In genomic region chr7:16949908-16950841, GRCm38 (mm10) we compare ENCODE assay signal across 8 mouse cellular contexts. TPM values are rescaled to one million over a fixed set of nuclear protein-coding genes. Genes with fewer than 3 reads are reported as not detected.
DNase-seq lines count a peak whose midpoint lies in the region; ATAC-seq lines count a peak whose summit lies in the region.

No protein-coding gene starts in this region.

- H3K27me3 ChIP-seq in embryonic facial prominence, embryonic 13.5 days = peaks cover 47% of the 10 kb centered on the region
- peaks cover 47% of the 10 kb centered on the region for H3K27me3 ChIP-seq in heart, embryonic 10.5 days (ENCODE audit: insufficient read depth, poor library complexity, severe bottlenecking)
- H3K27me3 ChIP-seq in kidney, embryonic 15.5 days = peaks cover 49% of the 10 kb centered on the region
- H3K27me3 ChIP-seq in liver, embryonic 12.5 days (replicated peaks) = peaks cover 60% of the 10 kb centered on the region

- peak overlapping the region; percentile 59 for H3K9ac ChIP-seq in embryonic facial prominence, embryonic 13.5 days
- H3K9ac ChIP-seq in kidney, embryonic 15.5 days = 0 out of 2 replicates have a peak overlapping the region, but pooled peaks have one; percentile 9
- H3K9ac ChIP-seq in liver, embryonic 12.5 days = no peak overlapping the region

- DNase-seq in CD4-positive, CD25-positive, alpha-beta regulatory T cell, adult 2 months (ENCODE audit: low read depth, low spot score) = peak; percentile 86
- DNase-seq in adrenal gland, postnatal 25 days = peak; percentile 79
- DNase-seq in heart, embryonic 10.5 days (ENCODE audit: low spot score) = peak; percentile 91
- DNase-seq in neural tube, embryonic 10.5 days (ENCODE audit: extremely low spot score, low spot score) = peak; percentile 85
- peak; percentile 44 to 63 for DNase-seq in thymus, adult 18-20 months

- H3K9me3 ChIP-seq in embryonic facial prominence, embryonic 13.5 days = no peaks in the 10 kb centered on the region; the same call in 1 of the 2 replicates
- H3K9me3 ChIP-seq in heart, embryonic 10.5 days = no peaks in the 10 kb centered on the region
- H3K9me3 ChIP-seq in kidney, embryonic 15.5 days (replicated peaks) = no peaks in the 10 kb centered on the region
- H3K9me3 ChIP-seq in liver, embryonic 12.5 days (replicated peaks) = no peaks in the 10 kb centered on the region

- no peaks in the 10 kb centered on the region for H3K36me3 ChIP-seq in embryonic facial prominence, embryonic 13.5 days
- no peaks in the 10 kb centered on the region for H3K36me3 ChIP-seq in heart, embryonic 10.5 days
- H3K36me3 ChIP-seq in kidney, embryonic 15.5 days = no peaks in the 10 kb centered on the region
- H3K36me3 ChIP-seq in liver, embryonic 12.5 days = no peaks in the 10 kb centered on the region

- H3K4me3 ChIP-seq in embryonic facial prominence, embryonic 13.5 days = peak overlapping the region; percentile 41
- peak overlapping the region; percentile 49 for H3K4me3 ChIP-seq in heart, embryonic 10.5 days
- H3K4me3 ChIP-seq in kidney, embryonic 15.5 days (replicated peaks) = peak overlapping the region; percentile 34
- peak overlapping the region; percentile 30 for H3K4me3 ChIP-seq in liver, embryonic 12.5 days

- H3K4me1 ChIP-seq in embryonic facial prominence, embryonic 13.5 days = peaks cover 51% of the 10 kb centered on the region
- H3K4me1 ChIP-seq in heart, embryonic 10.5 days = peaks cover 44% of the 10 kb centered on the region
- H3K4me1 ChIP-seq in kidney, embryonic 15.5 days = peaks cover 54% of the 10 kb centered on the region
- H3K4me1 ChIP-seq in liver, embryonic 12.5 days = peaks cover 21% of the 10 kb centered on the region

- peak overlapping the region; percentile 66 for H3K4me2 ChIP-seq in embryonic facial prominence, embryonic 13.5 days
- peak overlapping the region; percentile 66 for H3K4me2 ChIP-seq in kidney, embryonic 15.5 days
- H3K4me2 ChIP-seq in liver, embryonic 12.5 days = peak overlapping the region; percentile 61

- H3K27ac ChIP-seq in embryonic facial prominence, embryonic 13.5 days = no peak overlapping the region
- H3K27ac ChIP-seq in heart, embryonic 10.5 days = peak overlapping the region; percentile 56
- H3K27ac ChIP-seq in kidney, embryonic 15.5 days = no peak overlapping the region
- no peak overlapping the region for H3K27ac ChIP-seq in liver, embryonic 12.5 days

- 0 out of 2 replicates have a peak, but pooled peaks have one; percentile 18 for ATAC-seq in embryonic facial prominence, embryonic 13.5 days (ENCODE audit: insufficient number of reproducible peaks, insufficient read depth, low FRiP score, low TSS enrichment, low read depth)
- peak; percentile 49 for ATAC-seq in kidney, embryonic 15.5 days (replicated peaks; ENCODE audit: low FRiP score)
- peak; percentile 36 for ATAC-seq in liver, embryonic 12.5 days

- WGBS in embryonic facial prominence, embryonic 13.5 days = 11% methylated on average over 29 of the region's 29 CpGs
- WGBS in heart, embryonic 10.5 days = 12% methylated on average over 29 of the region's 29 CpGs
- 11% methylated on average over 29 of the region's 29 CpGs for WGBS in kidney, embryonic 15.5 days
- WGBS in liver, embryonic 12.5 days (ENCODE audit: insufficient replicate concordance) = 8% methylated on average over 29 of the region's 29 CpGs

RNA-seq across cellular contexts. Expression of gene Pnmal2, which starts 5.7 kb away (rescaled TPM):
- 26.9 and 36.1 TPM in 2 replicates for total RNA-seq in adrenal gland, postnatal 25 days (2021)
- 10.5 and 10.9 TPM in 2 replicates for polyA plus RNA-seq in embryonic facial prominence, embryonic 13.5 days (2015; fragmentation: Nextera tagmentation; extraction: Ambion mirVana)
- polyA plus RNA-seq in heart, embryonic 10.5 days (2016; fragmentation: Nextera tagmentation; extraction: Ambion mirVana) = 1.7 and 2.2 TPM in 2 replicates
- polyA plus RNA-seq in kidney, embryonic 15.5 days (2015; fragmentation: Nextera tagmentation; extraction: Ambion mirVana) = 7.7 and 9.2 TPM in 2 replicates
- polyA plus RNA-seq in liver, embryonic 12.5 days (2016; fragmentation: Nextera tagmentation; extraction: Ambion mirVana) = 0.41 and 0.75 TPM in 2 replicates

RNA-seq across cellular contexts. Expression of gene Pnmal1, which starts 9.3 kb away (rescaled TPM):
- 4.3 and 5.4 TPM in 2 replicates for total RNA-seq in adrenal gland, postnatal 25 days (2021)
- 1.2 and 1.7 TPM in 2 replicates for polyA plus RNA-seq in embryonic facial prominence, embryonic 13.5 days (2015; fragmentation: Nextera tagmentation; extraction: Ambion mirVana)
- 0.16 and 0.30 TPM in 2 replicates for polyA plus RNA-seq in heart, embryonic 10.5 days (2016; fragmentation: Nextera tagmentation; extraction: Ambion mirVana)
- polyA plus RNA-seq in kidney, embryonic 15.5 days (2015; fragmentation: Nextera tagmentation; extraction: Ambion mirVana) = 0.58 and 0.90 TPM in 2 replicates
- 0.05 and 0.08 TPM in 2 replicates for polyA plus RNA-seq in liver, embryonic 12.5 days (2016; fragmentation: Nextera tagmentation; extraction: Ambion mirVana)

RNA-seq across cellular contexts. Expression of gene Calm3, which starts 26.3 kb away (rescaled TPM):
- 242 and 255 TPM in 2 replicates for total RNA-seq in adrenal gland, postnatal 25 days (2021)
- polyA plus RNA-seq in embryonic facial prominence, embryonic 13.5 days (2015; fragmentation: Nextera tagmentation; extraction: Ambion mirVana) = 104 and 111 TPM in 2 replicates
- polyA plus RNA-seq in heart, embryonic 10.5 days (2016; fragmentation: Nextera tagmentation; extraction: Ambion mirVana) = 114 and 117 TPM in 2 replicates
- 116 and 124 TPM in 2 replicates for polyA plus RNA-seq in kidney, embryonic 15.5 days (2015; fragmentation: Nextera tagmentation; extraction: Ambion mirVana)
- 91.2 and 94.4 TPM in 2 replicates for polyA plus RNA-seq in liver, embryonic 12.5 days (2016; fragmentation: Nextera tagmentation; extraction: Ambion mirVana)

RNA-seq across cellular contexts. Expression of gene Gm42372, which starts 32.7 kb away (rescaled TPM):
- total RNA-seq in adrenal gland, postnatal 25 days (2021) = 1.1 and 2.1 TPM in 2 replicates
- 0.18 and 0.25 TPM in 2 replicates for polyA plus RNA-seq in embryonic facial prominence, embryonic 13.5 days (2015; fragmentation: Nextera tagmentation; extraction: Ambion mirVana)
- 0.22 and 0.24 TPM in 2 replicates for polyA plus RNA-seq in heart, embryonic 10.5 days (2016; fragmentation: Nextera tagmentation; extraction: Ambion mirVana)
- 0.23 and 0.31 TPM in 2 replicates for polyA plus RNA-seq in kidney, embryonic 15.5 days (2015; fragmentation: Nextera tagmentation; extraction: Ambion mirVana)
- 0.07 TPM in 2 replicates for polyA plus RNA-seq in liver, embryonic 12.5 days (2016; fragmentation: Nextera tagmentation; extraction: Ambion mirVana)

RNA-seq across cellular contexts. Expression of gene Ccdc8, which starts 42.3 kb away (rescaled TPM):
- total RNA-seq in adrenal gland, postnatal 25 days (2021) = 19.7 and 26.0 TPM in 2 replicates
- polyA plus RNA-seq in embryonic facial prominence, embryonic 13.5 days (2015; fragmentation: Nextera tagmentation; extraction: Ambion mirVana) = 20.7 and 22.1 TPM in 2 replicates
- 13.3 and 19.7 TPM in 2 replicates for polyA plus RNA-seq in heart, embryonic 10.5 days (2016; fragmentation: Nextera tagmentation; extraction: Ambion mirVana)
- 35.7 and 41.2 TPM in 2 replicates for polyA plus RNA-seq in kidney, embryonic 15.5 days (2015; fragmentation: Nextera tagmentation; extraction: Ambion mirVana)
- 3.8 and 3.9 TPM in 2 replicates for polyA plus RNA-seq in liver, embryonic 12.5 days (2016; fragmentation: Nextera tagmentation; extraction: Ambion mirVana)
